Mouse (Mus musculus): ENCODE measurements around the gene Gm17651.

Gm17651 gene

GRCm38 (mm10) chr3:97629941-97630340 is 44.6 kb downstream of the Gm17651 start:
- DNase-seq (ENCODE audit: low read depth, low spot score): no peak

GRCm38 (mm10) chr3:97628391-97629001 is 46.0 kb downstream of the Gm17651 start, which contains the start of gene Fmo5:
TSS of gene Fmo5 (plus strand) at chr3:97628804.
- DNase-seq (ENCODE audit: low read depth, low spot score): no peak

GRCm38 (mm10) chr3:97627893-97628292 is 46.6 kb downstream of the Gm17651 start:
- no peak for DNase-seq (ENCODE audit: low read depth, low spot score)

GRCm38 (mm10) chr3:97624611-97625010 is 49.9 kb downstream of the Gm17651 start:
- no peak for DNase-seq (ENCODE audit: low read depth, low spot score)

Measured in WW6 (cell line).